Mouse (Mus musculus): ENCODE results near the gene Rassf2.
A peak's percentile ranks its signal among the peaks of the same experiment; 100 is the strongest.

Rassf2 gene

GRCm38 (mm10) chr2:132005445-132005844 is 24.6 kb downstream of the Rassf2 start:
- no peak for DNase-seq (ENCODE audit: low spot score in 2 of 2)

DNA sequence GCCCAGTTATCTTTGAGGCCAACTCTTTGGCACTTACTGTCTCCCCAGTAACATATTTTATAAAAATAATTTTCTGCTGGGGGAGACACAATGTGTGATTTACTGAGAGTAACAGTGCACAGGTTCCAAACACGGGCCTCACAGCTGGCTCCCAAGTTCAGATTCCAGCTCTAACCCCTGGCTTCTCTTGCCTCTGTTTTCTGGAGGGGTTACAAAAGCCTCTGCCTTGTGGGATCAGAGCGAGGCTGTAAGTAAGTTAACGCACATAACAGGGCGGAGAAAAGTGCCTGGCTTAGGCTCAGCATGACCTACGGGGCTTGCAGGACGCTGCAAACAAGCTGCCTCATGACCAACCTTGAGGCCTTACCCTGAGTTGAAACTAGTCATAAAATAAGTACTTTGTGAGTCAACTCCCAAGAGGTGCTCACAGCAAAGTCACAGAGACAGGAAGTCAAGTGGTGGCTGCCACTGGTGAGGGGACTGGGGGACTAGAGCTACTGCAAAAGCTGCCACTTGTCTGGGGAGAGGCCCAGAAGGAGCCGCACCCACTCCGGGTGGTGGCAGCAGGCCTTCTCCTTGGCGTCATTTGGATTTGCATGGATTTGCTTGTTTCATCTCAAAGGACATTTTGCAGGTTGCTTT is 25.4 kb downstream of the Rassf2 start:
- DNase-seq (ENCODE audit: low spot score in 2 of 2): no peak

- no peak for DNase-seq (ENCODE audit: low spot score in 2 of 2)
Observed at GRCm38 (mm10) chr2:132003916-132004315, 26.1 kb downstream of the Rassf2 start.

DNA sequence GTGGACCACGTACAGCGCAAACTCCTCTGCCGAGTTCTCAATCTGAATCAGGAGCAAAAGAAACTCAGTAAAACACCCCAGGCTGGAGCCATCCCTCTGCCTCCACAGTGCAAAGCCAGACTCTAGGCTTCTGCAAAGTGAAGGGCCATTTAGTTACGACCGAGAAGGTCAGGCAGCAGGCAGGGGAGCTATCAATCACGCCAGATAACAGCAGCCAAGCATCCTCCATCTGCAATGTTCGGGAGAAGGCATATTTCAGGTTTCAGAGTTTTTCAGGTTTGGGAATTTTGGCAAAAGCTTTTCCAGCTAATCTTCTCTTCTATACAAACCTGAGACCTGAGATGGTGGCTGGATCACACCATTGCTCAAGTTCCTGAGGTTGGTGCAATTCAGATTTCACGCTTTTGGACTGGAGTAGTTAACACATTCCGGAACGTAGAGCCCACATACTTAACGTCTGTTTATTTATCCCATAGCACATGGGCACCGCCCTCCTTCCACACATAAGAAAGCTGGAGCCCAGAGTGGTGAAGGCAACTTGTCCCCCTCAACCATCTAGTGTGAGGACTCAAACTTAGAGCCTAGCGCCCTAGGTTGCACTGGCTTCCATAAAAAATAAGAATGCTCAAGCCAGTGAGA is 28.2 kb downstream of the Rassf2 start:
- DNase-seq (ENCODE audit: low spot score in 2 of 2): no peak

DNA sequence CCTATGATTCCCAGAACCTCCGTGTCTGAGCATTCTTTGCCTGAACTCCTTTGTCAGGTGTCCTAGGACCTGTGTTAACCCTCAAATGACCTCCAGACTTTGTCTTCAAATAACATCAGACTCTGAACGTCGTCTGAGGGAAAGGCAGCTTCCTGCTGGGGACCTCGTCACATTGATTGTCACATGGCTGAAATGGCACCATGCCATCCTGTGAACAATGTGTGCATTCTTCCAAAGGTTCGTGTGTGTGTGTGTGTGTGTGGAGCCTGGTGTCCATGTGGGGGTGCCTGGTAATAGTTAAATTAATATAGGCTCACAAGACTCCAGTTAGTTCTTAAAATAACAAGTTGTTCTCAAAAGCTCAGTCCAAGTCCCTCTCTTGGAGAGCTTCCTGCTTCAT is 32.7 kb downstream of the Rassf2 start:
- DNase-seq (ENCODE audit: low spot score in 2 of 2): no peak

DNA sequence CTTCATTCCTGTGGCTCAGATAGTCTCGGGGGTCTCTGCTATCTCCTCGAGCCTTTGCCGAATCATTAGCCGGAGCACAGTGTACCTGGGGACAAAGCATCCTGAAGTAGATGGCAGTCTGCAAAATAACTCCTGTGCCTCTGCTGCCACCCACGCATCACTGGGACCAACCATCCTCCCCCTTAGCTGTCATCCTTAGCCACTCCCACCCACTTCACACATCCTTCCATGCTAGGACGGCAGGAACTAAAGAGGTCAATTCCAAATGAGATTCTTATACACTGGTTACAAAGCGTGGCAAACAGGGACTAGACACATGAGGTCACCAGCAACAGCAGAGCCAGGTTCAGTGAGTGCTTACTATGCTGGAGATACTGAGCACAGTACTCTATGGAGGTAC is 33.7 kb downstream of the Rassf2 start:
- DNase-seq (ENCODE audit: low spot score in 2 of 2): no peak

DNA sequence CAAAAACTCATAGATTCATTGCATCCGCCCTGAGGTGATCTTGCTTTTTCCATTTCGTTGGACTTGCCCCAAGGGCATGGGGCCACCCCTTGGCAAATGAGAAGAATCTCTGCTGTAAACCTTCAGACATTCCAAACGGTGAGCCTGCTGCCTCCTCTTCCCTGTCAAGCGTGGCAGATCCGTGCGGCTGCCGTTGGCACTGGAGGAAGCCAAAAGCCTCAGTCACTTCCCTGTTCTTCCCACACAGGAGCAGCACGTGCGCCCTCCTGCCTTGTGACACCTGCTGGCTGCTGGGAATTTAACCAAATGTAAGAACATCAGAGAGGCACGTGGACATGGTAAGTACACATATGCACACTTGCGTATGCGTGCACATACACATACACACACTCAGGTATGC is 34.3 kb downstream of the Rassf2 start:
- DNase-seq (ENCODE audit: low spot score in 2 of 2): no peak

GRCm38 (mm10) chr2:131994971-131995370 is 35.1 kb downstream of the Rassf2 start:
- DNase-seq (ENCODE audit: low spot score in 2 of 2): no peak

GRCm38 (mm10) chr2:131993563-131994088 is 36.4 kb downstream of the Rassf2 start:
- DNase-seq (ENCODE audit: low spot score in 2 of 2): no peak

GRCm38 (mm10) chr2:131993151-131993550 is 36.9 kb downstream of the Rassf2 start:
- DNase-seq (ENCODE audit: low spot score in 2 of 2): no peak

GRCm38 (mm10) chr2:131992487-131992886 is 37.6 kb downstream of the Rassf2 start:
- no peak for DNase-seq (ENCODE audit: low spot score in 2 of 2)

DNA sequence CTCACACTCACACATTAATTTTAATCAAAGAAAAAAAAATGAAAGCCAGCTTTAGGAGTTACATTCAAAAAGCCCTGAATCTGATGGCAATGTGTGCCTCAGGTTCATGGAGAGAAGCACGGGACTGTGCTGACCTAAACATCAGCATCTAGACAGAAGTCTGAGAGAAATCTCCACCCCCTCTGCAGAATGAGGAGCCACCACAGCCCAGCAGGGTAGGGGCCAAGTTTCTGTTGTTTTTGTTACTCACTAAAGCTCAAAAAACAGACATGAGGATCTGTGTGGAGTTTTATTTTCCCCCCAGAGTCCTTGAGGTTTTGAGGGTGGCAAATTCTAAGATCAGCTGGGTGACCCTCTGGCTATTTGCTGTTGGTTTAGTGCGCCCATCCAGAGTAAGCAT is 41.5 kb downstream of the Rassf2 start:
- no peak for DNase-seq (ENCODE audit: low spot score in 2 of 2)

DNA sequence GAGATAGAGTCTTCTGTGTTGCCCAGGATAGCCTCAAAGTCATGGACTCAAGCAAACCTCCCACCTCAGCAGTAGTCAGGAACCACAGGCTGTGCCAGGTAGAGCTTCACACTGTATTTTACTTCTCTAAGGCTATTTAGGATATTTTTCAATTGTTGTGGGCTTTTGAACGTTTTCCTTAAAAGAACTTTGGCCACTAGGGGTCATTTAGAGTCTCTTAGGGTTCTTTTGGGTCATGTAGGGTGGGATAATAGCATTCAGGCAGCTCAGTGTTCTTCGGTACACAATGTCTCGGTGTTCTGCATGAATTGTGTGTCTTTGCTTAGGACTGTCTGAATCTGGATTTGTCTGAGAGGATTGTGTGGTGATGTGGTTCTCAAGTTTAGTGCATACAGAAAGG is 42.1 kb downstream of the Rassf2 start:
- no peak for DNase-seq (ENCODE audit: low spot score in 2 of 2)

- peak in 1 of 2 experiments; percentile 53 for DNase-seq (ENCODE audit: low spot score in 2 of 2)
Observed at GRCm38 (mm10) chr2:131982546-131983196, 47.4 kb downstream of the Rassf2 start.

GRCm38 (mm10) chr2:131980866-131981265 is 49.2 kb downstream of the Rassf2 start:
- DNase-seq (ENCODE audit: low spot score in 2 of 2): no peak

- DNase-seq (ENCODE audit: low spot score in 2 of 2): no peak
Observed at GRCm38 (mm10) chr2:131976663-131977062, 53.4 kb downstream of the Rassf2 start.

DNA sequence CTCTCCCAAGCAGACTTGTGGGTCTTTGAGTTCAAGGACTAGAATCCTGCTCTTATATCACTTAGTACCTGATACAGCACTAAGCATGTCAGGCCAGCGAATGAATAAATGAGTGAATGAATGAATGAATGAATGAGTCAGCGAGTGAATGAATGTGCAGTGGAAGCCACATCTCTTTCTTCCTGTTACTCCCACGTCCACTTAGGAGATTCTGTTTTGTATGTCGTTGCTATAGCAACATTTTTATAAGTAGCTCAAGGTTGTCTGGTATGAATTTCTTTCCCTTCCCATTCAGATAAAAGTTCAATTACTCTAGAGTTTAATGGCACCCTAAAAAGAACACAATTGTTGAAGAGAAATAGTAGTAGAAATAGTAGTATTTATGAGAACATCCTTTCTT is 59.0 kb downstream of the Rassf2 start:
- no peak for DNase-seq (ENCODE audit: low spot score in 2 of 2)

GRCm38 (mm10) chr2:131970597-131970996 is 59.5 kb downstream of the Rassf2 start:
- DNase-seq (ENCODE audit: low spot score in 2 of 2): no peak

DNA sequence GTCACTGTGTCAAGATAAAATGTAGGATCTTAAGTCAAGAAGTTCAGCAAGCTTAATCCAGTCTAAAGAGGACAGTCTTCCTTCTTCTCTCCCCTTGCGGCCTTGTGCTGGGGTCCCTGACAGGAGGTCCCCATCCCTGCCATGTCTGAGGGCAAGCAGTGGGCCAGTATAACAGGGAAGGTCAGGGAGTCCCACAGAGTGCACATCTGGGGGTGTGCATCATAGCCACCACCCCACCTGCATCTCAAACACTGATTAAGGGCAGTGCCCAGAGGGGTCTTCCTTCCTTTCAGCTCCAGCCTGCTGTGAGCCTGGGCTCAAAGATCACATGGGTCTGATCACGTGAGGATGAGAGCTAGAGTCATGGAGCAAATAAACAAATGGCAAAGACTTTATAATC is 68.4 kb downstream of the Rassf2 start:
- no peak for DNase-seq (ENCODE audit: low spot score in 2 of 2)

DNA sequence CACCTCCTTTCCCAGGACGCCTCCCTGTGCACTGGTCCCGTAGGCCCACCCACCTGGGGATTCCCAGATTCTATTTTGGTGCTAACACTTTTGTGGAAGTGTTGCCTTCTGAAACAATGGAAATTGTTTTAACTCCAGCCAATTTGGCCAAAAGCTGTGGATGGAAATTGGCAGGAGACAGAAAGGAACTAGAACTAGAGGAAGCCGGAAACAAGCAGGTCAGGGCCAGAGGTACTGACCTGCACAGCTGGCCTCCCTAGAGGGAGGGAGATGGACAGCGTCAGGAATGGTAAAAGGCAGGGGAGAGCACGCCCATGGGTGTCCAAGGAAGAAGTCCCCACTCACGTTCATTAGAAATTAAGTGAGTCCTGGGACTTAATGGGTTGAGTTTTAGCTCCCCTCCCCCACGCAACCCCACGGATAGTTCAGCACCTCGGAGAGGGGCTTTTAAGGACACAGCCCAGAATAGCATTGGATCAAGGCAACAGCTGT is 72.3 kb downstream of the Rassf2 start:
- DNase-seq (ENCODE audit: low spot score in 2 of 2): no peak

DNA sequence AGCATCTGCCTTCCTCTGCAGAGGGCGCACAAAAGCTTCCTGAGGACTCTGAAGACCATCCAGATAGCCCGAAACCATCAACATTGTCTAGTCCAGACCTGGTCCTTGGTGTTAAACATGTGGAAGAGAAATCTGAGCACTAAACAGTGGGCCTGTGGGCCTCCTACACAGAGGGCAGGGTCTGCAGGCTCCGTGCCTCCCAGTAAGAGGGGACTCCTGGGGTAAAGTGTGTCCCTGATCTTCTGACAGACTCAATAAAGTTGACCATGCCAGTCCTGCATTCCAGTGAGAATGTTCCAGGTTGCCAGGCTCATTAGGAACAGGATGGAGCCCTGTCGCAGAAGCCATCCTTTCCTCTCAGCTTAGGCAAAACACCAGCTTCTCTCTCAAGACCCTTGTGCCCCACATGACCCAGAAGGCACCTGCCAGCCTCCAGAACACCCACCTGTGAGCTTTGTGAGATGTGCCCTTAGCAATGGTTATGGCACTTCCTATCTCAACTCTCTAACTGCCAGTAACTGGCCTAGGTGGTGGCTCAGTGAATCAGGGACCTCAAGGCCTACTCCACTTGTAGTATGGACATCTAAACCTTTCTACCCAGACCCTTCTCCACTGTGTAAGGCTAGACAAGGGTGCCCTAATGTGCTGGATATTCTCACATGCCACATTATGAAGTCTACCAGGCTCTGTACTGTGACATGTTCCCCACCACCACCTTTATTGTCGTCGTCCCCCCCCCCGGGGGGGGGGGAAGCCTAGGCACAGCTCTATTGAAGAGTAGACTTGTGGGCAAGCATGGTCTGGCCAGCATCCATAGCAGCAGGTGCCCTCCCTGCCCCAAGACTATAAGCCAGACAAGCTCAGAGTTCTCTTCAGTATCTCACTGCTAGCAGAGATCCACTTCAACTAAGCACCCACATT is 73.5 kb downstream of the Rassf2 start:
- DNase-seq (ENCODE audit: low spot score in 2 of 2): no peak

DNA sequence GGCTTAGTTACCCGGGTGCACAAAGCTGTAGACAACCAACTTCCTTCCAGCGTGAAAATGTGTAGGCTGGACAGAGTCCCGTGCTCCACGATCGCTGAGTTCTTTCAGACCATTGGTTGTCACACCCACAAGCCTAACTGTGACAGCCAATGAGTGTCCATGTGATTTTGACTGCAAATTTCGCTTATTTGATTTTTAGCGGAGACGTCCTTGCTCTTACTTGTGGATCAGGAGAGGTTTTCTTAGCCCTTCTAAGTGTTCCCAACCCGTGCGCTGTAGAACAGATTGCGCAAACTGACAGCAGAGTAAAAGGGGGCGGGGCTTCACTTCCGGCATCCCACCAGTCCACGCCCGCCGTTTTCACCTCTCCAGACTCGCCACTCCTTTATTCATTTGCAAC is 74.8 kb downstream of the Rassf2 start:
- DNase-seq (ENCODE audit: low spot score in 2 of 2): no peak
